Mouse (Mus musculus) megakaryocyte, embryonic 14.5 days (primary cell): Measurements from ENCODE around the gene Hipk3.

ENCODE experiments used
- FLI1 ChIP-seq: IDR thresholded peaks from 2 replicates; pipeline ENCODE4 v1.6.1; 2012; ENCODE audit warnings: low read length, inconsistent platforms, mixed read lengths
- GATA1 ChIP-seq: IDR thresholded peaks from 3 replicates; pipeline ENCODE4 v1.6.1; 2012; ENCODE audit warnings: mixed read lengths, low read length, inconsistent platforms, borderline replicate concordance

DNA sequence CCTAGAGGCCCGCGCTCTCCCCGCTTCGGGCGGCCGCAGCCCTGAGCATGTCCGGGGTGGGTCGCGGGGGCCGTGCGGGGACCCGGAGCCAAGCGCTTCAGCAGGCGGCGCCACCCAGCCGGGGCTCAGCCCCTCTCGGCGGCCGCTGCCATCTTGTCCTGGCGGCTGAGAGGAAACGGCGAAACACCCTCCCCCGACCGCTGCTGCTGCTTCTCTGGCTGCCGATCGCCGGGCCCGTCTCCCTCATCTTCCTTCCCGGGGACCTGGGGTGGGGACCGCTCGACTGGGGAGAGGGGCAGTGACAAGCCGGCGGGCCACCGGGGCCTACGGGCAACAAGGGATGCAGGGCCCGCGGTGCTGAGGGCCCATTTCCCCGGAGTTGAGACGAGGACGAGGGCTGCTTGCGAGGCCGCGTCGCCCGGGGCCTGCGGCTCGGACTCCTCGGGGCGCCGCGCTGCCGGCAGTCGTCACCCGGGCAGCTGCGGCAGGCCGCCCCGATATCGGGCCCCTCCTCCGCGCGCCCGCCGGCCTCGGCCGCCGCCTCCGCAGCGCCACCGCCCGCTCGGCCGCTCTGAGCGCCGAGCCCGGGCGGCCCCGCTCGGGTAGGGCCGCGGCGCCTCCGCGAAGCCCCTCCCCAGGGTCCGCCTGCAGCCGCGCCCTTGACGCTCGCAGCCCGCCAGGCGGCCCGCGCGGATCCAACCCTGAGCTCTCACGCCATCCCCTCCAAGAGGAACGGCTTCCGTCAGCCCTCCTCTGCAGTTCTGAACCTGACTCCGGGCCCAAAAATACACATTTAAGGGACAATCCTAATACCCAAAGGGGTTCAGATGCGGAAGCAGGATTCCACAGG lies at the start of gene Hipk3:
- no peak for TF ChIP-seq GATA1
- TF ChIP-seq FLI1 = no peak
